Mouse (Mus musculus): ENCODE measurements around the gene Wipf1. TPM values are rescaled to one million over a fixed set of nuclear protein-coding genes. Genes with fewer than 3 reads are reported as not detected.

Gene Wipf1
- polyA plus RNA-seq, 1 experiment = 13.7 TPM

GRCm38 (mm10) chr2:73486120-73486601 is 43.4 kb downstream of the Wipf1 start:
- Histone ChIP-seq H3K27me3 (ENCODE audit: control insufficient read depth, insufficient read depth, insufficient read length) (no peaks in the 10 kb centered on the region), H3K36me3 (ENCODE audit: control insufficient read depth, insufficient read depth) (peaks cover 5% of the 10 kb centered on the region), H3K4me3 (no peak overlapping the region), H3K79me2 (ENCODE audit: control insufficient read depth, insufficient read depth) (peaks cover 53% of the 10 kb centered on the region), H3ac (ENCODE audit: control insufficient read depth, insufficient read length) (no peak overlapping the region), H3K4me2 (ENCODE audit: low read depth) (no peak overlapping the region)
- TF ChIP-seq TCF3 (IDR thresholded peaks at IDR 0.05; ENCODE audit: insufficient read length, low read depth) = no peak

- Histone ChIP-seq H3K4me2 (ENCODE audit: low read depth) (no peak overlapping the region), H3K36me3 (ENCODE audit: control insufficient read depth, insufficient read depth) (peaks cover 5% of the 10 kb centered on the region), H3K27me3 (ENCODE audit: control insufficient read depth, insufficient read depth, insufficient read length) (no peaks in the 10 kb centered on the region), H3ac (ENCODE audit: control insufficient read depth, insufficient read length) (no peak overlapping the region), H3K4me3 (no peak overlapping the region), H3K79me2 (ENCODE audit: control insufficient read depth, insufficient read depth) (peaks cover 56% of the 10 kb centered on the region)
- TF ChIP-seq CEBPB (IDR thresholded peaks at IDR 0.05; ENCODE audit: insufficient read depth, poor library complexity, severe bottlenecking) = no peak
- no peak for TF ChIP-seq TCF3 (IDR thresholded peaks at IDR 0.05; ENCODE audit: insufficient read length, low read depth)
- TF ChIP-seq USF1 (IDR thresholded peaks at IDR 0.05; ENCODE audit: low read depth) = no peak
- TF ChIP-seq SRF (IDR thresholded peaks at IDR 0.05; ENCODE audit: control insufficient read depth, insufficient read length, low read depth) = no peak
- TF ChIP-seq MAX (IDR thresholded peaks at IDR 0.05; ENCODE audit: low read depth) = no peak
- TF ChIP-seq TCF12 (IDR thresholded peaks at IDR 0.05; ENCODE audit: insufficient read depth, poor library complexity, severe bottlenecking) = no peak
Observed at GRCm38 (mm10) chr2:73485236-73486119, 44.1 kb downstream of the Wipf1 start.

GRCm38 (mm10) chr2:73484561-73485235 is 44.8 kb downstream of the Wipf1 start:
- Histone ChIP-seq H3K36me3 (ENCODE audit: control insufficient read depth, insufficient read depth) (peaks cover 5% of the 10 kb centered on the region), H3ac (ENCODE audit: control insufficient read depth, insufficient read length) (no peak overlapping the region), H3K79me2 (ENCODE audit: control insufficient read depth, insufficient read depth) (peaks cover 64% of the 10 kb centered on the region), H3K4me3 (no peak overlapping the region), H3K27me3 (ENCODE audit: control insufficient read depth, insufficient read depth, insufficient read length) (no peaks in the 10 kb centered on the region), H3K4me2 (ENCODE audit: low read depth) (no peak overlapping the region)
- TF ChIP-seq CEBPB (IDR thresholded peaks at IDR 0.05; ENCODE audit: insufficient read depth, poor library complexity, severe bottlenecking) = no peak

- H3K36me3 ChIP-seq (ENCODE audit: control insufficient read depth, insufficient read depth) = peaks cover 7% of the 10 kb centered on the region
- H3ac ChIP-seq (ENCODE audit: control insufficient read depth, insufficient read length) = no peak overlapping the region
- H3K79me2 ChIP-seq (ENCODE audit: control insufficient read depth, insufficient read depth) = peaks cover 59% of the 10 kb centered on the region
- no peaks in the 10 kb centered on the region for H3K27me3 ChIP-seq (ENCODE audit: control insufficient read depth, insufficient read depth, insufficient read length)
- no peak overlapping the region for H3K4me3 ChIP-seq
- H3K4me2 ChIP-seq (ENCODE audit: low read depth) = no peak overlapping the region
- no peak for TF ChIP-seq TCF12 (IDR thresholded peaks at IDR 0.05; ENCODE audit: insufficient read depth, poor library complexity, severe bottlenecking)
- no peak for TF ChIP-seq POLR2A (IDR thresholded peaks at IDR 0.05; ENCODE audit: insufficient read length, low read depth)
- TF ChIP-seq MYOD1 (IDR thresholded peaks at IDR 0.05; ENCODE audit: control insufficient read depth in 1 of 3, insufficient read length in 2 of 3, low read depth in 2 of 3) = no peak
- TF ChIP-seq USF1 (IDR thresholded peaks at IDR 0.05; ENCODE audit: low read depth) = no peak
- TF ChIP-seq MYOG (IDR thresholded peaks at IDR 0.05; ENCODE audit: control insufficient read depth in 1 of 3, insufficient read depth in 1 of 3, insufficient read length in 2 of 3, low read depth in 2 of 3) = no peak
- no peak for TF ChIP-seq CEBPB (IDR thresholded peaks at IDR 0.05; ENCODE audit: insufficient read depth, poor library complexity, severe bottlenecking)
- TF ChIP-seq E2F4 (IDR thresholded peaks at IDR 0.05; ENCODE audit: insufficient read depth) = no peak
- no peak for TF ChIP-seq SRF (IDR thresholded peaks at IDR 0.05; ENCODE audit: control insufficient read depth, insufficient read length, low read depth)
- TF ChIP-seq REST (IDR thresholded peaks at IDR 0.05; ENCODE audit: insufficient read depth, insufficient read length) = no peak
- no peak for TF ChIP-seq POLR2AphosphoS2 (IDR thresholded peaks at IDR 0.05; ENCODE audit: insufficient read length, low read depth)
- TF ChIP-seq MAX (IDR thresholded peaks at IDR 0.05; ENCODE audit: low read depth) = no peak
- no peak for TF ChIP-seq TCF3 (IDR thresholded peaks at IDR 0.05; ENCODE audit: insufficient read length, low read depth)
Observed at GRCm38 (mm10) chr2:73478805-73479204, 50.7 kb downstream of the Wipf1 start.

- Histone ChIP-seq H3K27me3 (ENCODE audit: control insufficient read depth, insufficient read depth, insufficient read length) (no peaks in the 10 kb centered on the region), H3K36me3 (ENCODE audit: control insufficient read depth, insufficient read depth) (peaks cover 6% of the 10 kb centered on the region), H3K4me3 (no peak overlapping the region), H3K79me2 (ENCODE audit: control insufficient read depth, insufficient read depth) (peaks cover 54% of the 10 kb centered on the region), H3ac (ENCODE audit: control insufficient read depth, insufficient read length) (no peak overlapping the region), H3K4me2 (ENCODE audit: low read depth) (no peak overlapping the region)
- no peak for TF ChIP-seq USF1 (IDR thresholded peaks at IDR 0.05; ENCODE audit: low read depth)
- no peak for TF ChIP-seq MYOD1 (IDR thresholded peaks at IDR 0.05; ENCODE audit: control insufficient read depth in 1 of 3, insufficient read length in 2 of 3, low read depth in 2 of 3)
- no peak for TF ChIP-seq MYOG (IDR thresholded peaks at IDR 0.05; ENCODE audit: control insufficient read depth in 1 of 3, insufficient read depth in 1 of 3, insufficient read length in 2 of 3, low read depth in 2 of 3)
- TF ChIP-seq TCF12 (IDR thresholded peaks at IDR 0.05; ENCODE audit: insufficient read depth, poor library complexity, severe bottlenecking) = no peak
- no peak for TF ChIP-seq E2F4 (IDR thresholded peaks at IDR 0.05; ENCODE audit: insufficient read depth)
- TF ChIP-seq SRF (IDR thresholded peaks at IDR 0.05; ENCODE audit: control insufficient read depth, insufficient read length, low read depth) = no peak
- no peak for TF ChIP-seq POLR2AphosphoS2 (IDR thresholded peaks at IDR 0.05; ENCODE audit: insufficient read length, low read depth)
- no peak for TF ChIP-seq POLR2A (IDR thresholded peaks at IDR 0.05; ENCODE audit: insufficient read length, low read depth)
- no peak for TF ChIP-seq TCF3 (IDR thresholded peaks at IDR 0.05; ENCODE audit: insufficient read length, low read depth)
- no peak for TF ChIP-seq MAX (IDR thresholded peaks at IDR 0.05; ENCODE audit: low read depth)
- TF ChIP-seq CEBPB (IDR thresholded peaks at IDR 0.05; ENCODE audit: insufficient read depth, poor library complexity, severe bottlenecking) = no peak
- no peak for TF ChIP-seq REST (IDR thresholded peaks at IDR 0.05; ENCODE audit: insufficient read depth, insufficient read length)
Observed at GRCm38 (mm10) chr2:73477501-73477900, 52.0 kb downstream of the Wipf1 start.
